Mouse (Mus musculus) gastrocnemius, adult 18-20 months (tissue): ENCODE data around the gene Gm266. TPM values are rescaled to one million over a fixed set of nuclear protein-coding genes. Genes with fewer than 3 reads are reported as not detected.
A peak's percentile ranks its signal among the peaks of the same experiment; 100 is the strongest.

Experiments used
- DNase-seq: peaks from one replicate; pipeline ENCODE4 v3.0.0; 2021; ENCODE audit warnings: low spot score
- total RNA-seq, 2 experiments: library from RNA; stranded (reverse); gene quantifications; 2 replicates each; pipeline ENCODE4 v1.2.3; 2021

Gm266 gene
- total RNA-seq, 2 experiments from 2014 or later, result 0.18 TPM; not detected in 1

DNA sequence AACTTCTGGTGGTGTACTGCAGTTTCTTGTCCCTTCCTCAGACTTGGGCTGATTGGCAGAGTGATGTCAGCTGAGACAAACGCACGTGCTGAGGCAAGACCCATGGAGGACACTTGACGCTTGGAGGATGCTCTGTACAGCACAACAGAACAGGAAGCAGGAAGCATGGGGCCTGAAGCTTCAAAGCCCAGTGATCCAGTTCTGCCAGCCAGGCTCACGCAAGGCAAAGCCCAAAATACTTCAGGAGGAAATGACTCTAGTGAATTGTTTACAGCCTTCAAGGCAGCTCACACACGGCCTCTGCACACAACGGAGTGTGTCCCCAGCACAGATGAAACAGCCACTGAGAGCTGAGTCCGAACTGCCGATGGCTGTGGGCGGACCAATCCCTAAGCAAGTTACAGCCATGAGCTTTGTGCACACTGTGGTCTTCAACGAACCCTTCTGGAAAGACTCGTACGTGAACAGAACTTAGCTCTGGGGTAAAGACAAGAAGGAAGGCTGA lies 17.5 kb upstream of the Gm266 start:
- DNase-seq, result no peak

DNA sequence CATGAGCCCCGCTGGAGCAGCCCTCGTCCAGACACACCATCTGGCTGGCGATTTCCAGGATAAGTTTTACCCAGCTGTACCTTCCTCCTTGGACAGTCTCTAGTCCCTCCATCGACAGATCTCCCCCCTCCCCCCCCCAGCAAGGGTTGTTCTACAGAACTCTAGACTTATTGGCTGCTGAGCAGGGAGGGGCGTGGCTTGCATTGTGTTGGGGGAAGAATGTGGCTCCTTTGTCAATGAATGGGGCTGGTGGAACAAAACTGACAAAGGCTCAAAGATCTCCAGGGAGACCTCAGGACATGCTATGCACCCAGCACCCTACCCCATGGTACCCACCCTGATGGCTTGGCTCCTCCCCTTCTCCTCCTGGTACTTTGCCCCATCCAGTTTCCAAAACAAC lies 15.1 kb upstream of the Gm266 start:
- DNase-seq, result no peak

DNA sequence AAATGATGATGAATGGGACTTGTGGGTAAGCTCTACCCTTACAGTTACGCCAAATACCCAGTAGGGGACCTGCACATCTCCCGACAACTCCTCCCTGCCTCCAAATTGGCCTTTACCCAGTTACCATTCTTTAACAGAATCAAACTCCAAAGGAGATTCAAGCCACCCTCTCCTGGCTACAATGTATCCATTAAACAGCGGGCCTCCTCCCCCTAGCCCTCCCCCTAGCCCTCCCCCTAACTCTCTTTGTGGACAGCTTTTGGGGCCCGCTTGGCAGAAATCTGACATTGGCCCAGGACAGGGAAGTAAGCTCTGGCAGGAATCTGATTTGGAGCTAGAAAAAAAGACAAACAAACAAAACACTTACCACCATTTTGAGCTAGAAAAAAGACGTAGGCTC lies 14.0 kb upstream of the Gm266 start:
- no peak for DNase-seq

DNA sequence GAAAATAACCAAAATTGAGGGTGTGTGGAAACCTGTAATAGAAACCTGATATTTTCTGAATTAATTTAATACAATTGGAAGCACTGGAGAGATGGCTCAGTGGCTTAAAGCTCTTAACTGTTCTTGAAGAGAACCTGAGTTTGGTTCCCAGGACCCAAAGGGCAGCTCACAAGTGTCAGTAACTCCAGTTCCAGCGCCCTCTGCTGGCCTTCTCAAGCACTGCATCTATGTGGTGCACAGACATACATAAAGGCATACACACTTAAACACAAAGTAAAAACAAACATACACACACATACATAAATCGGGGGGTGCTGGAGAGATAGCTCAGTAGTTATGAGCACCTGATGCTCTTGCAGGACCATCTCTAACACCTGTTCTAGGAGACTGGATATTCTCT lies 11.5 kb upstream of the Gm266 start:
- no peak for DNase-seq

DNA sequence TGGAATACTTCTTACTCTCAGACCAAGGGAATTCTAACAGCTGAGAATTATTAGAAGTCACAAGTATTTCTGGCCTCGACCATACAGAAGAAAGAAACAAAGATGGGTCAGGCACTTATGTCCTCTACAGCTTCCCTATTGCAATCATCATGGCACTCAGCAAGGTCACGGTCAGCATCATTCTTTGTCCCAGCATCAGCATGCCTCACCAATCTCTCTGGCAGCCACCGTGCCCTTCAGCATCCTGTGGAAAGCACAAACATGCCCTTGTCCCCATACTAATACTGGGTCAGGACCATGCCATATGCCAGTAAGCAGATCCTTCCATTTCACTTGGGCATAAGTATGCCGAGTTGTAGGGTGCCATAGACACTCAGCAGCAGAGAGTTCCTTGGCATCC lies 9.3 kb upstream of the Gm266 start:
- DNase-seq, result no peak

DNA sequence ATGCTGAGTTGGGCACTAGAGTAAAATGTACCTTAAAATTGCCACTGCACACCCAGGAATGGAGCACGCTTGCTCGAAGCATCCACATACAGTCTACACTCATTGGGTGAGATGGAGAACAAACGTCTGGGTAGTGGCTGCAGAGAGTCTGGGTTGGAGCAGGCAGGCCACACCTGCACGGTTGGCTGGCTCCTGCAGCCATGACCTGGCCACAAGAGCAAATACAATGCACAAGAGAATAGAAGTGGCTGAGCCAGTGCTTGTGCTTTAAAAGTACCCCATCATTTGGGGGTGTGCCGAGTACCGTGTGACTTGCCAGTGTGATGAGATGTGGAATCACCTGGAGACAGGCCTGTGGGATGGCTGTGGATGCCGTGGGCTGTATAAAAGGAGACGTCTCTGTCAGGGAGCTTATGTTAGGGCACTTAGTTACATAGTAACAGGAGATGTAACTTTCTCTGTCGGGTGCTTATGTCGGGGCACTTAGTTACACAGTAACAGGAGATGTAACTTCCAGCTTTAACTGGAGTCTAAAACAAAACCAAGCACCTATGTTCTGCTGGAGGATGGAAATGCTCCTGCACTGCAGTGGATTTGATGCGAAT lies 3.7 kb upstream of the Gm266 start:
- DNase-seq, result no peak

DNA sequence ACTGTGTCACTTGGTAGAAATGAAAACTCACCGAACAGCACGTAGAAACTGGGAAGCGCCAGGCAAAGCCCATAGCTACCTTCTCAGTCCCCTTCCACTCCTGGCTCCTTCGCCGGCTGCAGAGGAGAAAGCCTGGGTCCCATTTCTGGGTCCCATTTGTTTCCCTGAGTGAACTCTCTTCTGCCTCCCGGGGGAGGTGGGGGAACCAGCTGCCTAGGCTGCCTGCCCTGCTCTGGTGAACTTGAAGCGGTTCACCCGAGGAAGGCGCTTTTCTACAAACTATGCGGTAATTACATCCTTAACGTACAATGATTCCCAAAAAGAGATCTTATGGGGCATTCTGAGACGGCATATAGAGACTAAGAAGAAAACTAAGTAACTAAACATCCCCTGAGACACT lies 832 bp upstream of the Gm266 start:
- no peak for DNase-seq

DNA sequence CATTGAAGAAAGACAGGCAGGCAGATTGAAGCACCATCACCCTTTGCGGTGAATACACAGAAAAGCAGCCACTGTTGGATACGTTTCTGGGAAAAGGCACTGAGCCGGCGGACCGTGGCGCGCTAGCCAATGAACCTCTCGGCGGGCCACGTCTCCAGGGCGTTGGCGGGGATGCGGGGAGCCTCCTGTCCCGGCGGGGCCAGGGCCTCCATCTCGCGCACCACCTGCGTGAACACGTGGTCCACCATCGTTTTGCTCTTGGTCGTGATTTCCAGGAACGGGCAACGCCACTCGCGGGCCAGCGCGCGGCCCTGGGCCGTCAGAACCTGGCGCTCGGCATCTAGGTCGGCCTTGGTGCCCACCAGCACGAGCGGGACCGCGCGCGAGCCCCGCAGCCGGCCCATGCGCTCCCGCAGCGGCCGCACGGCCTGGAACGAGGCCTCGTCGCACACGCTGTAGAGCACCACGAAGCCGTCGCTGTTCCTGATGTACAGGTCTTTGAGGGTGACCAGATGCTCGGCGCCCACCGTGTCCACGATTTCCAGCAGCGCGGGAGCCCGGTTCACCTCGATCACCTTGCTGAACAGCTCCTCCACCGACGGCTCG lies 474 bp downstream of the Gm266 start:
- peak; percentile 4 for DNase-seq

DNA sequence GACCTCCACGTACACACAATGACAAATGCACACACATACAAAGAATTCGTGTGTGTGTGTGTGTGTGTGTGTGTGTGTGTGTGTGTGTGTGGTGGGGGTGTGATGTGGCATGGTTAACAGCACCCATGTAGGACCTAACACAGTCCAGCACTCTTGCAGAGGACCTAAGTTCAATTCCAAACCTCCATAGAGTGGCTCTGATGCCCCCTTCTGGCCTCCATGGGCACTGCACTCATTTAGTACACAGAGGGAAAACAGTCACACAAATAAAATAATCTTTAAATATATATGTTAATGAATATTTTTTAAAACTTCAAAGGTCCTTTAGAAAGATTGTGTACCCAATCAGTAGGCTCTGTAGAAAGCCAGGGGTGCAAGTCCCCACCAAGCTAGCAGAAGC lies 5.7 kb downstream of the Gm266 start:
- peak; percentile 40 for DNase-seq

DNA sequence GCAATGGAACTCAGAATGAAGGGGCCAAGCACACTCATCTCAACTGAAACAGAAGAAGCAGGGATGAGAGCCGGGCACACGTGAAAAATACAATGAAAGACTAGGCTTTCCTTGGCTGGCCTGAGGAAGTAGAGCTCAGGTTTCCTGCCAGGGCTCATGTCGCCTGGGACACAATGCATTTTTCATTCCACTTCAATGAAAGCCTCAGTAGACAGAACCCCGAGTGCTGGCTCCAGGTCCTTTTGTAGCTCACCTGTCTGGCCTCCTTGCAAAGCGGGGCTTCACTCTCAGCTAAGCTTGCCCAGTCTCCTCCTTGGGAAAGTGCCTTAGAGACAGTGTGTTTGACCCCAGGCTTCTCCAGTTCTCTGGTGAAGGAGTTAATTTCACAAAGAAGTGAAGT lies 6.7 kb downstream of the Gm266 start:
- no peak for DNase-seq

DNA sequence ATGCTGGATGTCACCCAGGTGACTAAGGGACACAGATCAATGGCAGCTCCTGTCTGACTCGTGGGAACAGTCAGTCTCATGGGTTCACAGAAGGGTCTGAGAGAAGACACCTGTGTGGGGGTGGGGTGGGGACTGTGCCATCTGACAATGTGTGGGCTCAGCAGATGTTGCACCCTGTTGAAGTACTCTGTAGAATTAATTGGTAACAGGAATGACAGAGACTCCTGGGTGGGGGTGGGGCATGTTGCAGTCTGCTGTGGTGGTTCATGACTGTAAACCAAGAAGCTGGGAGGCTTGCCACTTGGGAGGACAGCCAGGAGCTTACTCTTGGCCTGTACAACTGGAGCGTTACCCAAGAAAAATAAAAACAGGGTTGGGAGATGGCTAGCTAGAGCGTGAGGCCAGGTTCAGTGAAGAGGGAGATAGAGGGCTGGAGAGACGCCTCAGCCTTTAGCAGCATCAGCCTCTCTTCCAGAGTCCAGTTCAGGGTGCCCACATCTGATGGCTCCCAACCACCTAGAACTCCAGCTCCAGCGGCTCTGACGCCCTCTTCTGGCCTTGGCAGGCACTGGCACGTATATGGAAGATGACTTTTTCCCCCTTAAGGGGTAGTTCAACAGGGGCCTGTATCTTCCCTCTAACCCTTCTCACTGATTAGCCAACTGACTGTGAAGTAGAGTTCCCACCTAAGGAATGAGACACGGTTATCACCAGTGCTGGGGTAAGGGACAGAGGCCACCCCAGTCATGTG lies 10.6 kb downstream of the Gm266 start:
- peak; percentile 93 for DNase-seq

DNA sequence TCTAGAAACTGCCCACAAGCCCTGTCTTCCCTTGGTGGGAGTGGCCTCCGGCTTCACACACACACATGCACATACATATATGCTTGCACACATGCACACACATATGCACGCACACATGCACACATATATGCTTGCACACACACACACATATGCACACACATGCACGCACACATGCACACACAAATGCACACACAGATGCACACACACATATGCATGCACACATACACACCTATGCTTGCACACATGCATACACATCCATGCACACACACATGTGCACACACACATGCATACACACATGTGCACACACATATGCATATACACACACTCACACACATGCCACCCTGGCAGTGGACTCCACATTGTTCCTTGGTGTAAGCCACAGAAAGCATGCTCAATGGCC lies 11.2 kb downstream of the Gm266 start:
- no peak for DNase-seq

DNA sequence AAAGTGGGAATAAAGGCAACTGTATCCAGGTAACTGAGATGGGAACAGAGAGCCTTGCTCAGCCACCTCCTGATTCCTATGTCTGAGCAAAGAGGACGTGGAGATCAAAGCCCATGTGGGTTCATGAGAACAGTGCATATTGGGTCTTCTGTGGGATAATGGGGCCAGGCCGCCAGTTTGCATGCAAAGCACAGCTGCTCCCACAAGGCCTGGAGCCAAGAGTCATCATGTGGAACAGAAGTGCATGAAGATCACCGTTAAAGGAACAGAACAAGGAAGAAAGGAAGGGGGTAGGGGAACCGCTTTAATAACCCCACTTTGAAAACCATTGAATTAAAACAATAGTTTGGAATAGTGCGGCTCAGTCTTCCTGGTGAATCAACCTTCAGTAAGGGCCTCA lies 12.7 kb downstream of the Gm266 start:
- no peak for DNase-seq

DNA sequence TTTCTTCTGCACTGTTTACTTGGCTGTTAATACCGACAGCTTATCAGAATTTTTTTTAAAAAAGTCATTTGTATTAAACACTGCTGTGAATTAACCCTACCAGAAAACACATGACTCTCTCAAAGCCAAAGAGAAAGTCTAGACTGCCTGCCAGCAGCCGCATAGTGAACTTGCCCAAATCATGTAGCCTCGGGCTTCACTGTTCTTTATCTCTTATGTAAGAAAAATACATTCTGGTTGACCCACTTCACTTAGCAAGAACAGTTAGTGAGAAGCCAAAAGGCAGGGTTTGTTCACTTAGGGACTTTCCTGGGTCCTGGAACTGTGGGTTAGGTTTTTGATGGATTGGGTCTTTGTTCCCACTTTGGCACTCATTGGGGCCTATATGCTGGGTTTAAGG lies 13.9 kb downstream of the Gm266 start:
- no peak for DNase-seq

DNA sequence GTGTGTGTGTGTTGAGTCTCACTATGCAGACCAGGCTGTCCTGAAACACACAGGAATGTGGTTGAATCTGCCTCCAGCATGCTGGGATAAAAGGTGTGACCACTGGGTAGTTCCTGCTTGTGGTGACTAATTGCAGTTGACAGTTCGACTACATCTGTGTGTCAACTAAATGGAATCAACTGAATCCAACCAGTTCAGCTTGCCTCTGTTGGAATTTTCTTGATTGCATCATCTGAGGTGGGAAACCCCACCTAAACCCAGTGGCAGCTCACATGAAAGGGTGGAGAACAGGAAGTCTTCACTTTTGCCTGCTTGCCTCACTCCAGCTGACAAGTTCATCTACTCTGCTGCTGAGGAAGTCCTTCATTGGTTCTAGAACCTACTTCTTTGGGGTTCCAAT lies 14.5 kb downstream of the Gm266 start:
- DNase-seq, result no peak

DNA sequence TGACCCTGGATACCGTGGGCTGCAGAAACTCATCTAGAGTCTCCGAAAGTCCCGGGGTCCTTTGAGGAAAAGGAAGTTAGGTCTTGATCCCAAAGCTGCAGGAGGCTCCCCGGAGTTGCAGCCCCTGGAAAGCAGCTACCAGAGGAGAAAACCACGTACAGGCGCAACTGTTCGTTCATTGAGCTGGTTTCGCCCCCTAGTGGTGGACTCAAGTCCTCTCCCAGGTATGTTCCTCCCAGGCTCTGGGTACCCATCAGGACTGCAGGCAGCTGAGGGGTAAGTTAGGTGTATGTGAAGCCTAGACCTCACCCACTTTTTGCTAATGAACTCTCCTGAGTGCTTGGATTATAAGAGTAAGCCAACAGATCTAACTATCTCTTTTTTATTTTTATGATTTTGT lies 16.1 kb downstream of the Gm266 start:
- DNase-seq, result peak; percentile 78

DNA sequence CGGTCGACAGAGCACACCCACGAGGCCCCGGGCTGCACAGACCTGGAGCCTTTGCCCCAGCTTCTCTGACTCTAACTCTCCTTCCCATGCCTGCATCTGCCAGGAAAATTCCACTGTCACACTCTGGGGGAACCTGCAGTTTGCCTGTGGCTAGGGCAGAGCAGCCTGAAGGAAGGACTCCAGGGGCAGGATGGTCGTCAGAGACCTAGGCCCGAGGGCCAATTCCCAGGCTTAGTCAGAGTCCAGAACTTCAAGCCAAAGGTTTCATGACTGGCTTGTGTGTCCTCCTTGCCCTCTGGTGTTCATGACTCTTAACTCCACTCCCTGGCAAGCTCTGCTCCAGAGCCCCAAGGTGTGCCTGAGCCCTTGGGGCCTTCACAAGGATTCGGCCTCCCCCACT lies 17.4 kb downstream of the Gm266 start:
- no peak for DNase-seq

DNA sequence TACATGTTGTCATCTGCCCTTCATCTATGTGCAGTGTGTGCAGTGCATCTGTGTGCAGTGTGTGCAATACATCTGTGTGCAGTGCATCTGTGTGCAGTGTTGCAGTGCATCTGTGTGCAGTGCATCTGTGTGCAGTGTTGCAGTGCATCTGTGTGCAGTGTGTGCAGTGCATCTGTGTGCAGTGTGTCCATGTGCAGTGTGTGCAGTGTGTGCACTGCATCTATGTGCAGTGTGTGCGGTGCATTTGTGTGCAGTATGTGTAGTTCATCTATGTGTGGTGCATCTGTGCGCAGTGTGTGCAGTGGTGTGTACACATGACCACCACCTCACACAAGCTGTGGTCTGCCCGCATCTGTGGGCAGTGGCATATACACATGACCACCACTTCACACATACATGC lies 19.3 kb downstream of the Gm266 start:
- no peak for DNase-seq

DNA sequence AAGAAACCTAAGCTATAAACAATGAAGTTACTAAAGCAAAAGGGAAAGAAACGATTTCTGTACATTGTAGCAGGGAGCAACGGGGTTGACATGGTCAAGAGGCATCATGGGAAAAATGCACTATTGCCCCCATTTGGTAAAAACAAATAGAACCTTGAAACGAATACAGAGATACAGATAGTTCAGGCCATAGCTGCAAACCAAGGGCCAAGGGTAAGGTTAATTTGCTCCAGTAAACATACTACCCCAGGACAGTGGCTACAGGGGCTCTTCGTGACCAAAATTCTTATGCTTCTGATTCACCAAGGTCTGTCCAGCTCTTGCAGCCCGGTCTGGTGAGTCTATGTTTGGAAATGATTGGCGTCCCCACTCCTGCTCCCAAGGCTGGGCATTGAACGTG lies 22.1 kb downstream of the Gm266 start:
- no peak for DNase-seq

DNA sequence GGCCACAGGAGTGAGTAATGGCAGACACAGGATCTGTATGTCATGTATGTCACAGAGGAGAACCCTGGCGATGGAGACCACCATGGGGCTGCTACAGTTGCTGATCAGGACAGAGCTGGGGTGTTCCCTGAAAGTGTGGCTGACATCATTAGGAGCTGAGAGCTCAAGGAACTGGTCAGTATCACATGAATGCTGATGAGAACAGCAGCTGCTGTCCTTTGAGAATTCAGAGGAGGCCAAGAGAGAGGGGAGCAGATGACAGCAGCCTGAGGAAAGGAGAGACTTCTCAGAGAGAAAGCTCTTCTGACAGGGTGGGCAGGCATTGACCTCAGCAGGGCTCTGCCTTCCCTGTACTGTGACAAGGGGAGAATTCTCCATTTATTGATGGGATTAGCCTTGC lies 27.9 kb downstream of the Gm266 start:
- DNase-seq, result peak; percentile 52

DNA sequence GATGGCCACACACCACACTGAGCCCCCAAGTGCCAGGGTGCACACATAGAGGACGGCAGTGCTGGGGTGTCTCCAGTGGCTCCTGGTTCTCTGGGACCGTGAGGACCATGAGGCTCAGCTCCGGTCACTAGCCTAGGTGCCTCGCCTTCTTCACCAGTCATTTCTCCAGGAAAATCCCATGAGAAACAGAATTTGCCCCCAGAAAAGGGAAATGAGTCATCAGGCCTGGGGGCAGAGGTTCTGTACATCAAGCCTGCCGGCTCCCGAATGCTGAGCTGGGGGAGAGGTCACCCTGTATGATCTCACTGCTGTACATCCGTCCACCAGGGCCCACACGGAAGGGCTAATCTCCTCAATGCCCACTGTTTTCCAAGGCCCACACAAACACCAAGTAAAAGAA lies 29.8 kb downstream of the Gm266 start:
- DNase-seq, result no peak

DNA sequence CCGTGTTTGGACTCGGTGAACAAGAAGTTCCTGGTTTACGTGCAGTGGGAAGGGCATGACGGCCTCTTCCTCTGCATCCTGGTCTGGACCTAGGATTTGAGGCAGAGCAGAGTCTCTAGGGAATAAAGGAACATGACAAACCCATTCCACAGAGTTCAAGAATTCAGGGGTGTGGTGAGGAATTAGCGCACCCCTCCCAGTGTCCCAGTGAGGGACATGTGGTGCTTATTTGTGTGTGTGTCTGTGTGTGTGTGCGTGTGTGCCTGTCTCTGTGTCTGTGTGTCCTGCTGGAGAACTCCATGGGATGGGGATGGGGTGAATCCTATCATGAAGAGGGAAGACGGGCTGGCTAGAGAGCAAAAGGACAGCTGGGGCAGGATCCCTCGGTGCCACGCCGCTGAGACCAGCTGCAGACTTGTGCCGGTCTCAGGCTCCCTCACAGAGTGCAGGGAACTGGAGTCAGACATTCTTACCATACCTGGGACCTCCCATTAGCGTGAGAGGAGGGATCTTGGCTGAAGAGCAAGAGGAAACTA lies 30.2 kb downstream of the Gm266 start:
- peak; percentile 71 for DNase-seq
